Mouse (Mus musculus) gastrocnemius, adult 2 months (tissue): ENCODE measurements around the gene Fhl3. TPM values are rescaled to one million over a fixed set of nuclear protein-coding genes. Genes with fewer than 3 reads are reported as not detected.
"Not testable (repeated sequence)": the region's sequence is repeated elsewhere in the genome, so short reads cannot be mapped to it uniquely, and the experiment has no call there.

Experiments
- DNase-seq: peaks from one replicate; pipeline ENCODE4 v3.0.0; 2022
- H3K27ac ChIP-seq: fragments of 200-600 bp; 2 replicates; pipeline ENCODE4 v1.8.1; 2022; ENCODE audit warnings: mild to moderate bottlenecking
- H3K4me3 ChIP-seq: fragments of 200-600 bp; 2 replicates; pipeline ENCODE4 v1.8.1; 2022; ENCODE audit warnings: mild to moderate bottlenecking, moderate library complexity
- CTCF ChIP-seq: fragments of 200-600 bp; IDR thresholded peaks from 2 replicates; pipeline ENCODE4 v1.8.1; 2022; ENCODE audit warnings: antibody characterized with exemption, mild to moderate bottlenecking, moderate library complexity
- intact Hi-C: fragments of 180-260 bp; cut with DNase I; formaldehyde crosslinking; loops from one replicate; pipeline ENCODE4 v1.15.1; 2025
- total RNA-seq, 2 experiments: library from RNA; stranded (reverse); gene quantifications; 2 replicates each; pipeline ENCODE4 v1.2.3; 2021

The Fhl3 gene
- total RNA-seq, 2 experiments from 2014 or later = 151 to 515 TPM

DNA sequence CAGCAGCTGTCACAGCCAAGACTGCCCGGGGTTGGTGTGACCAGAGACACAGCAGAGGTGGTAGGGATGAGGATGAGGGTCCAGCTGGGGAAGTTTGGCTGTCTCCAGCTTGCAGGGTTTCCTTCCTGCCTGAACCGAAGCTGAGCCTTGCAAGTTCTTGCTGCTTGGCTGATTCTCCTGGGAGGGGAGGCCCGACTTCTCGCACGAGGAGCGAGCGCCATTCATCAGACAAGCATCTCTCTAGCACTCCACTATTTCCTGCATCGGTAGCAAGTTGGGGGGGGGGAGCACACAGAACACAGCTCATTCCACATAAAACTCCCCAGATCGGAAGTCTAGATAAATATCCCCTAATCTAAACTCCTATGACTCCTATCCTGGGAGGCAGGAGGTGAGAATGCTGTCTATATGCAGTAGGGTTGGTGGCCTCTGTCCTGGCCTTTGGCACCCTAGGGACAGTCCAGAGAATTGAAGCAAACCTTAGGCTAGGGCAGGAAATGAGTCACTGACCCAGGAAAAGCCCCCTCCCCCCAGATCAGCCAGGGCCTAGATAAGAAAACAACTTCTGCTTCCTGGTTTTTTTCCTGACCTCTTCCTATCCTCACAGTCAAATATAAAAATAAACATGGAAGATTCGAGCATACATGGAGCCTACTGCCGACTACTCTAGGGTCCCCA, 4.4 kb downstream of the Fhl3 start:
- peak; percentile 59 for DNase-seq
- Histone ChIP-seq H3K4me3 (peak overlapping the region; percentile 93), H3K27ac (peak overlapping the region; percentile 99)
- no peak for TF ChIP-seq CTCF
- intact Hi-C loops = no loop called here

DNA sequence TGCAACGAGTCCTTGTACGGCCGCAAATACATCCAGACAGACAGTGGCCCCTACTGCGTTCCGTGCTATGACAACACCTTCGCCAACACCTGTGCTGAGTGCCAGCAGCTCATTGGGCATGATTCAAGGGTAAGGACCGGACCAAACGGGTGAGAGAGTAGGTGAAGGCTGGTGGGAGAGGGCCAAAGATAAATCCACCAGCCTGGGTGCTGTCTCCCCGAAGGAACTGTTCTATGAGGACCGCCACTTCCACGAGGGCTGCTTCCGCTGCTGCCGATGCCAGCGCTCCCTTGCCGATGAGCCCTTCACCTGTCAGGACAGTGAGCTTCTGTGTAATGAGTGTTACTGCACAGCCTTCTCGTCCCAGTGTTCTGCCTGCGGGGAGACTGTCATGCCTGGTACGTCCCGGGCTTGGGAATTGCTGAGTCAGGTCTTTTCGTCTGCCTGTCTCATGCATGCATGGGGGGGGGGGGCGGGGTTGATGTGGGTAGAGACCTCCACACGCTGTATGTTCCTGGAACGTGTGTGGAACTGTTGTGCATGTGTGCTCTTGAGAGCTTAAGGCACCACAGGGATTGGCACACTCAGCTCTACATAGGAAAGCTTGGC, 5.3 kb downstream of the Fhl3 start:
- Histone ChIP-seq H3K27ac (peak overlapping the region; percentile 99), H3K4me3 (peak overlapping the region; percentile 93)
- intact Hi-C loops = no loop called here
- TF ChIP-seq CTCF = no peak
- peak; percentile 34 for DNase-seq

DNA sequence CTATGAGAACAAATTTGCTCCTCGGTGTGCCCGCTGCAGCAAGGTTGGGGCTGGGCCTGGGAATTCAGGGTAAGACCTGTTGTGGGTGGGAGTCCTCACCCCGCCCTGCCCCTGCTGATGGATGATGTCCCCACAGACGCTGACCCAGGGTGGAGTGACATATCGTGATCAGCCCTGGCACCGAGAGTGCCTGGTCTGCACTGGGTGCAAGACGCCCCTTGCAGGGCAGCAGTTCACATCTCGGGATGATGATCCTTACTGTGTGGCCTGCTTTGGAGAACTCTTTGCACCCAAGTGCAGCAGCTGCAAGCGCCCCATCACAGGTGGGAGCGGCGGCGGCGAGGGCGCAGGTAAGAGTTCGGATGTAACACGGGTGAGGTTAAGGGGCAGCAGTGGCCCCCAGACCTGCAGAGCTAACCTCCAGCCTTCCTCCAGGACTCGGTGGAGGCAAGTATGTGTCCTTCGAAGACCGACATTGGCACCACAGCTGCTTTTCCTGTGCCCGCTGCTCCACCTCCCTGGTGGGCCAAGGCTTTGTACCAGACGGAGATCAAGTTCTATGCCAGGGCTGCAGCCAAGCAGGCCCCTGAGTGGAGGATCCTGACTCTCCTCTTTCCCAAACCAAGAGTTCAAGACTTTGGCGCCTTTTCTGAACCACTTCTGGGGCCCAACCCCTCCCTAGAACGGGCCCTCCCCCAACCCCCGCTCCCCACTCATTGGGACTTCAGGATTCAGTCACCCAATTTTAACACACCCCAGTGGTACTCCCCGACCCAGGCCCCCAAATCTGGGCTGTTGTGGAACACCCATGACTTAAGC, 7.1 kb downstream of the Fhl3 start:
- H3K4me3 ChIP-seq, intact Hi-C loops: not testable (repeated sequence)
- peak overlapping the region; percentile 21; the same call in 1 of the 2 replicates for H3K27ac ChIP-seq
- DNase-seq = peak; percentile 48

DNA sequence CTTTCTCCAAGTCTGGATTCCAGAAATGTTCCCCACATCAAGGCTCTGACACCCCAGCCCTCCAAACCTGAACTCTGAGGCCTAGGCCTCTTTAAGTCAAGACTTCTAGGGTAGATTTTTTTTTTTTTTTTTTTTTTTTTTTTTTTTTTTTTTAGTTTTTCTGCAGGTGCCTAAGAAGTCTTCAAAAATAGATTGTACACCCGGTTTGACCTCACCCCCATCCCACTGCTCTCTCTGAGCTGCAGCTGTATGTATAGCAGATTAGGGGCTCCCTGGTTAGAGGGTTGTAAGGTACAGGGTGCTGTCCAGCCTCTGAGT, 7.7 kb downstream of the Fhl3 start:
- peak overlapping the region; percentile 90 for H3K27ac ChIP-seq
- intact Hi-C loops, DNase-seq: not testable (repeated sequence)
- peak overlapping the region; percentile 58 for H3K4me3 ChIP-seq

DNA sequence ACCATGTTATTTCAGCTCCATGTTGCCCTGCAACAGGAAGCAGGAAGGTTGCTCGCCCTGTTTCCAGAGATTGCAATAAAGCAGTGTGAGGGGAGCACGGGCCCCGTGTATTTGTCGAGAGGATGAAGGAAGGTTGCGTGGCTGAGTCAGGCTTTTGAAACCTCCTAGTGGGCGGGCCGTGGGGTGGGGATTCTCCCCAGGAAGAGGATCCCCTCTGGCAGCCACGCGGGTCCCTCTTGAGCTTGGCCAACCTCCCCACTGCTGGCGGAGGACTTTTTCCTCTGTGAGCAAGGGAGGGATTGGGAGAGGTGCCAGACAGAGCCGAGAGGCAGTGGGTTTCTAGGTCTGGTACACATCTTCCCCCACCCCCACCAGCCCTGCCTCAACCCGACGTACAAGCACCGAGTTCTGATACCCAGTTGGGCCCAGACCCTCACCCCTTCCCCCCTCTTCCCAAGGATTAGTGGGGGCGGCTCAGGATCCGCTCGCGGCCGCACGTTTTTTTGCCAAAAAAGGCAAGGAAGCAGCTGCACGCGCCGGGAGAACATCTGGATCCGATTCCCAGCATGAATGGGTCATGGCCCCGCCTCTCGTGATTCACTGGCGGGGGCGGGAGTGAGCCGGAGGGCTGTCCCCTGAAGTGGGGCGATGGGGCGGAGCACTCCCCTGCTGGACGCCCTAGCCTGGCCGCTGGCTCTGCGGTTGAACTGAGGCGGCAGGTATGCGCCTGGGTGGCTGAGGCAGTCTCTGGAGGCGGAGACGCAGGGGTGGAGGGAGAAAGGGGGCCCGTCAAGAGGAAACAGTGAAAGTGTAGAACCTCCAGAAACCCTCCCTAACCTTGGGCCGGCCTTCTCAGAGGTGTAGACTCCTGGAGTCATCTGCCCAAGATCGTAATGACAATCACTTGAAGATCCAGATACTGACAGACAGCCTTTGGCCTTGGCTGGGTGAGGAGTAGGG, 8.3 kb downstream of the Fhl3 start:
- peak; percentile 94 for DNase-seq
- H3K4me3 ChIP-seq = peak overlapping the region; percentile 58
- intact Hi-C loops = no loop called here
- peak overlapping the region; percentile 90 for H3K27ac ChIP-seq
- peak; percentile 18; the same call in 1 of the 2 replicates for TF ChIP-seq CTCF

DNA sequence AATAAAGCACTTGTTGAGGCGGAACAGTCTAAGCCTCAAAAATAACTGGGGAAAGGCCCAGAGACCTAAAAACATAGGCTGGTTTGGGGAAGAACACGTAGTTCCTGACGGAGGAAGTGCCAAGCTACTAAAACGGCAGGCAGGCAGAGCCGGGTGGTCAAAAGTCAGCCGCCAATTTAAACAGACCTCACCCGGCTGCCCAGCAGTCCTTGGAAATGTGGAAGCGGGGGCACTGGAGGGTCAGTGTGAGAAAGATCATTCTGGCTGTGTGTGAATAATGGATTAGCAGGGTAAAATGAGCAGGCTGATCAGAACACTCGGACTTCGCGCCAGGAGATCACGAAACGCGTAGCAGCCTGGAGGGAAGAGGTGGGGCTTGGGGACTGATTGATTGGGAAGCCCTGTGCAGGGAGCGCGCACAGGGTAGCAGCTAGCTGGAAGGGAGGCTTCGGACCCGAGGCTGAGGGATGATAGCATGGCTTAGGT, 9.5 kb downstream of the Fhl3 start:
- Histone ChIP-seq H3K27ac (peak overlapping the region; percentile 90), H3K4me3 (peak overlapping the region; percentile 57)
- intact Hi-C loops = loop anchor here (2.0 kb wide), 1 partner anchor 27 kb away; no protein-coding TSS in a partner anchor
- peak; percentile 67 for DNase-seq
- TF ChIP-seq CTCF = no peak

DNA sequence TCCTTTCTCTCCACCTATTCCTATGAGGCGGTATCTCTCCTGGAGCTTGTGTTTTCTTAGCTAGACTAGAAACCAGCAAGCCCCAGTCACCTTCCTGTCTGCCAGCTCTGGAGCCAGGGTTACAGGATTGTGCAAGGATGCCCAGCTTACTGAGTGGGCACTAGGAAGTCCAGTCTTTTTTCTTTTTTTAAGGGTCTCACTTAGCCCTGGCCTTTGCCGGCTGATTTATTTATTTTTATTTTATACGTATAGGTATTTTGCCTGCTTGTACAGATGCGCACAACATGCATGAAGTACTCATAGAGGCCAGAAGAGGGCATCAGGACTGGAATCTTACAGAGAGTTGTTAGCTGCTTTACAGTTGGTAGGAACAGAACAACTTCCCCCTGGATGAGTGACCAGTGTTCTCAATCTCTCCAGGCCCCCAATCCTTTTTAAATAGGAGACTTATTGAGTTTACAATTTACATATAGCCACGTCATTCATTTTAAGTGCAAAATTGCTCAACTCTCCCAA, 10.3 kb downstream of the Fhl3 start:
- peak overlapping the region; percentile 57; the same call in 1 of the 2 replicates for H3K4me3 ChIP-seq
- peak overlapping the region; percentile 90 for H3K27ac ChIP-seq
- peak; percentile 34 for DNase-seq
- intact Hi-C loops = loop anchor here (2.0 kb wide), 1 partner anchor 28 kb away; no protein-coding TSS in a partner anchor
- peak; percentile 79 for TF ChIP-seq CTCF

DNA sequence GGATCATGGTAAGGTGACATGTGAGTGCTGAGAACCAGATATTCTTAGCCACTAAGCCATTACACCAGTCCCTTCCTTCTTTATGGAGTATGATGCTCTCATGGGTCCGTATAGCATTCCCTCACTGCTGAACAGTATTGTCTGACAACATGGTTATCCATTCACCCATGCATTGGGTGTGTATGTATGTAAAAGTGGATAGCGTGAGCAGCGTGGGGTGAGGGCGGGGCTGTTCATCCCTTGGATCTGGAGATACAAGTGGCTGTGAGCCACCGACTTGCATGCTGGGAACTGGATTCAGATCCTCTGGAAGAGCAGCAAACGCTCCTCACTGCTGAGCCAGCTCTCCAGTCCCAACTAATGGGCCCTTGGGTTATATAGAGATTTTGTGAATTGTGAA, 12.1 kb downstream of the Fhl3 start:
- no peak overlapping the region for H3K4me3 ChIP-seq
- intact Hi-C loops = no loop called here
- no peak for TF ChIP-seq CTCF
- no peak for DNase-seq
- H3K27ac ChIP-seq = no peak overlapping the region

DNA sequence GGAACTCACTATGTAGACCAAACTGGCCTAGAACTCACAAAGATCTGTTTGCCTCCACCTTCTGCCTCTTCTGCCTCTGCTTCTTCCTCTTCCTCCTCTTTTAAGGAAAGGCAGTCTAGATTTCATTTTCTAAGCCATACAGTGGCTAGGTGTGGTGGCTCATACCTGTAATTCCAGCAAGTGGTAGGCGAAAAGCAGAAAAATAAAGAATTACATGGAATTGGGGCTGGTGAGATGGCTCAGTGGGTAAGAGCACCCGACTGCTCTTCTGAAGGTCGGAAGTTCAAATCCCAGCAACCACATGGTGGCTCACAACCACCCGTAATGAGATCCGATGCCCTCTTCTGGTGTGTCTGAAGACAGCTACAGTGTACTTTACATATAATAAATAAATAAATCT, 13.3 kb downstream of the Fhl3 start:
- DNase-seq, H3K4me3 ChIP-seq, H3K27ac ChIP-seq: not testable (repeated sequence)
- intact Hi-C loops = loop anchor here (1.0 to 2.0 kb wide), 2 partner anchors 88 to 135 kb away; partner anchors contain the start of gene Mtf1

DNA sequence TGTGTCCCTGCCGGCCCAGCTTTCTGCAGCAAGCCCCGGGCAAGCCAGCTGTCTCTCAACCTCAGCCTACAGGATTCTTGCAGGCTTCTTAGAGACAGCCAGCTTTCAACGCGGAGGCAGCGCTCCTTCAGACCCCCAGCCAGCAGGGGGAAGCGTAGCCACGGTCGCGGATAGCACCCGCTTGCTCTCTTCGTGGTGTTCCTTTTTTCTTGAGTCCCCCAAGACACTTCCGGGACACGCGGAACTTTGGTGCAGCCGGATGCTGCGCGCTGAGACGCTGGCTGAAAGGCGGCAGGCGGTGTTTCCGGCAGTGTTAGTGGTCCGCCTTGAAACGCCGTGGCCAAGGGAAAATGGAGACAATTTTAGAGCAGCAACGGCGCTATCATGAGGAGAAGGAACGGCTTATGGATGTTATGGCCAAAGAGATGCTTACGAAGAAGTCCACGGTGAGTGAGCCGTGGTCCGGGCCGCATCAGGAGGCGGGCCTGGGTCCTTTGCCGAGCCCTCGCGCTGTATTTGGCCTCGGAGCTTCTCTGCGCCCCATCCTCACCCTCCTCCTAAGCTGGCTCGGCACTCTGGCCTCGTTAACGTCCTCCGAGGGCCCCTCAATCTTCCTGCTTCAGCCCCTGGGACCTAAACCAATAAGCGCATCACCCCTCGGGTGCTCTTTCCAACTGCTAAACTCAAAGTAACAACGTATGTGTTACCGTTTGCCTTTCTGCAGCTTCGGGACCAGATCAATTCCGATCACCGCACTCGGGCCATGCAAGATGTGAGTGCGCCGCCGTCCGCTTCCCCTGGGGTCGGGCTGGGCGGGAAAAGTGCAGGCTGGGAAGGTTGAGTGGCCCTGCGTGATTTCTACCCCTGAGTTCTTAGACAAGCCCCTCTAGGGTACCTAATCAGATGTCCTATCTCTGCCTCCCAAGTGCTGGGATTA, 14.3 kb downstream of the Fhl3 start, which contains the start of gene Sf3a3:
TSS of gene Sf3a3 (plus strand) at position 232 of the 937 bp plus-strand sequence.
- H3K27ac ChIP-seq = peak within 1 kb of the TSS; percentile 88
- DNase-seq = peak; percentile 96
- TF ChIP-seq CTCF = peak; percentile 94
- peak within 1 kb of the TSS; percentile 98 for H3K4me3 ChIP-seq
- intact Hi-C loops = loop anchor here (1.0 to 2.0 kb wide), 2 partner anchors 87 to 134 kb away; partner anchors contain the start of gene Mtf1

DNA sequence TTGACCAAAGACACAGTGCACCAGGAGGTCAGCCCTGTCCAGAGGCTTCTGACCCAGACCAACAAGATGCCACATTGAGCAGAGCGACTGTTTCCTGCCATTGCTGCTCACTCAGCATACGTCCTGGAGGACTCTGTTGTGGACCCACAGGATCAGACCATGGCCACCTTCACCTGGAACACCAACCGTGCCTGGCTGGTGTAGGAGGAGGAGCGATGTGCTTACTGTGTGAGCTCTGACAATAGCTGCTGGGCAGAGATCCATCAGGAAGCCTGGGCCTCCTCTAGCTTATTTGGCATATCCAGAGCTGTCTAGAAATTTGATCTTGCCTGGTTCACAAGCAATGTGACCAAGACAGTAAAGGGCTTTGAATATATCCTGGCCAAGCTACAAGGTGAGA, 18.6 kb downstream of the Fhl3 start:
- intact Hi-C loops = no loop called here
- no peak for TF ChIP-seq CTCF
- no peak for DNase-seq

More for the DNA sequence above, 18.6 kb downstream of the Fhl3 start:
- no peak overlapping the region for H3K27ac ChIP-seq
- H3K4me3 ChIP-seq = no peak overlapping the region
